Comparison of ENCODE assay signal across 18 mouse cellular contexts in genomic region chr12:84172862-84173261, GRCm38 (mm10). TPM values are rescaled to one million over a fixed set of nuclear protein-coding genes. Genes with fewer than 3 reads are reported as not detected.
DNase-seq lines count a peak whose midpoint lies in the region; TF ChIP-seq lines count a peak whose summit lies in the region.
"Had no signal": no experiment of that assay in that cellular context is flagged by ENCODE, and none has a peak within 500 bp of the region (broad histone marks: within the 10 kb centered on the region; RNA-seq: fewer than 3 reads in every experiment).

No protein-coding gene starts in this region.

- H3K9ac ChIP-seq in ES-Bruce4 (ENCODE audit: low read depth, poor library complexity, severe bottlenecking), result no peak overlapping the region
- H3K9ac ChIP-seq: forebrain, postnatal 0 days; limb, embryonic 15.5 days had no signal

- peak; percentile 78 for DNase-seq in cerebellum, adult 11-12 months
- DNase-seq in cerebellum, postnatal 4 days (ENCODE audit: low spot score in 2 of 2), result no peak
- peak; percentile 16 for DNase-seq in kidney, postnatal 10 days
- DNase-seq in kidney, postnatal 14 days, result no peak
- DNase-seq in cerebellum, adult 9-10 months, result peak; percentile 75
- no peak for DNase-seq in adipocyte (ENCODE audit: low spot score)
- no peak for DNase-seq in layer of hippocampus, postnatal 36 days
- DNase-seq: adrenal gland, postnatal 14 days; forebrain, postnatal 0 days; heart, adult 2 months; kidney, adult 8-10 months; lung, postnatal 10 days; thymus, postnatal 36 days had no signal

- H3K27ac ChIP-seq in ES-Bruce4 (ENCODE audit: insufficient read depth, low read length), result no peak overlapping the region
- H3K27ac ChIP-seq: hindbrain, postnatal 0 days; limb, embryonic 15.5 days; midbrain, embryonic 10.5 days had no signal

- no peak for TF ChIP-seq EP300 in ES-Bruce4 (IDR thresholded peaks at IDR 0.05; ENCODE audit: insufficient read depth, low read depth, low read length)

- 0 out of 2 replicates have a peak, but pooled peaks cover 7% of the 10 kb centered on the region for H3K36me3 ChIP-seq in ES-Bruce4 (ENCODE audit: control insufficient read depth, insufficient read depth, low read length, poor library complexity, severe bottlenecking)

- H3K9me3 ChIP-seq in ES-Bruce4 (replicated peaks; ENCODE audit: control insufficient read depth, insufficient read depth, low read length, poor library complexity, severe bottlenecking), result no peaks in the 10 kb centered on the region
- H3K9me3 ChIP-seq: limb, embryonic 15.5 days; midbrain, embryonic 10.5 days had no signal

- no peak for TF ChIP-seq POLR2A in ES-Bruce4 (IDR thresholded peaks at IDR 0.05; ENCODE audit: insufficient read depth, low read length)

- H3K4me3 ChIP-seq in ES-Bruce4 (ENCODE audit: low read depth, low read length), result peak overlapping the region; percentile 10; the same call in 1 of the 2 replicates
- H3K4me3 ChIP-seq: heart, adult 2 months; limb, embryonic 15.5 days; midbrain, embryonic 10.5 days; myocyte had no signal

- H3K4me1 ChIP-seq in ES-Bruce4 (ENCODE audit: control insufficient read depth, insufficient read depth, low read length), result peaks cover 6% of the 10 kb centered on the region

- H3K27me3 ChIP-seq in ES-Bruce4 (ENCODE audit: control insufficient read depth, insufficient read depth, low read length, poor library complexity, severe bottlenecking), result no peaks in the 10 kb centered on the region
- H3K27me3 ChIP-seq: limb, embryonic 15.5 days had no signal

- no peak for TF ChIP-seq CTCF in ES-Bruce4 (IDR thresholded peaks at IDR 0.05; ENCODE audit: low read depth, low read length)

RNA-seq across cellular contexts. Expression of gene Pnma1, which starts 24.6 kb away (rescaled TPM):
- 0.38 TPM in 1 of 2 replicates, not detected in the other for polyA plus RNA-seq in ES-Bruce4 (2011; ENCODE audit: insufficient read depth, insufficient read length, low read depth, missing spikeins)
- 1 to 10 TPM; 2.3 to 2.8 TPM for total RNA-seq in layer of hippocampus, postnatal 36 days (2021)

RNA-seq across cellular contexts. Expression of gene Elmsan1, which starts 45.8 kb away (rescaled TPM):
- 28.3 and 30.1 TPM in 2 replicates for polyA plus RNA-seq in ES-Bruce4 (2011; ENCODE audit: insufficient read depth, insufficient read length, low read depth, missing spikeins)
- total RNA-seq in layer of hippocampus, postnatal 36 days (2021), result 10 to 100 TPM; 21.0 to 24.1 TPM

RNA-seq across cellular contexts. Expression of gene Dnal1, which starts 58.7 kb away (rescaled TPM):
- polyA plus RNA-seq in ES-Bruce4 (2011; ENCODE audit: insufficient read depth, insufficient read length, low read depth, missing spikeins), result 13.3 and 15.1 TPM in 2 replicates
- 100 to 1,000 TPM; 104 to 112 TPM for total RNA-seq in layer of hippocampus, postnatal 36 days (2021)

Comparison
In these comparisons a context has a peak if more than half of its experiments do, and no peak if none do; other contexts are left out.
1. DNase-seq: peak in cerebellum, adult 11-12 months (single experiment), kidney, postnatal 10 days (single experiment) and cerebellum, adult 9-10 months (single experiment); none in cerebellum, postnatal 4 days (0 of 2), kidney, postnatal 14 days (single experiment), adipocyte (single experiment) and layer of hippocampus, postnatal 36 days (0 of 2).